Mouse (Mus musculus) CH12.LX (cell line): ENCODE data around the gene Rgs19. TPM values are rescaled to one million over a fixed set of nuclear protein-coding genes. Genes with fewer than 3 reads are reported as not detected.

ENCODE experiments used
- DNase-seq: peaks from one replicate; pipeline ENCODE4 v3.0.0-alpha.2; 2013; ENCODE audit errors: extremely low read depth
- H3K27ac ChIP-seq: 2 replicates; pipeline ENCODE4 v1.5.1; 2012; ENCODE audit warnings: low read depth, mild to moderate bottlenecking, control low read depth, moderate library complexity; ENCODE audit not compliant: insufficient read depth
- H3K27me3 ChIP-seq: replicated peaks from 2 replicates; pipeline ENCODE3; 2012; ENCODE audit warnings: inconsistent platforms
- H3K36me3 ChIP-seq, 2 experiments: replicated peaks in 1 of 2; 2 replicates each; pipeline versions ENCODE3 to v1.6.1; 2012; ENCODE audit warnings: inconsistent platforms in 1 of 2, low read length in 1 of 2, mild to moderate bottlenecking in 1 of 2, mixed read lengths in 1 of 2, moderate library complexity in 1 of 2; ENCODE audit not compliant: control insufficient read depth in 1 of 2, insufficient read depth in 1 of 2
- H3K4me1 ChIP-seq, 2 experiments: 2 replicates each; pipeline ENCODE4 v1.6.1; 2012; ENCODE audit warnings: inconsistent platforms in 1 of 2, moderate library complexity in 1 of 2; ENCODE audit not compliant: insufficient read depth in 2 of 2, control insufficient read depth in 1 of 2
- H3K4me2 ChIP-seq: 2 replicates; pipeline ENCODE4 v1.6.1; 2012; ENCODE audit warnings: low read depth, mild to moderate bottlenecking, control low read depth; ENCODE audit not compliant: poor library complexity, insufficient read depth, severe bottlenecking
- H3K4me3 ChIP-seq, 3 experiments: fragments of 150-350 bp in 1 of 3; sonication (generic) in 1 of 3; replicated peaks in 1 of 3; 2 replicates each; pipeline versions ENCODE3 to v1.5.1; 2011 to 2012; ENCODE audit warnings: low read depth in 2 of 3, low read length in 2 of 3, mild to moderate bottlenecking in 2 of 3, moderate library complexity in 2 of 3, control low read depth in 1 of 3, improper control_type of control experiment in 1 of 3, inconsistent platforms in 1 of 3, mixed read lengths in 1 of 3; ENCODE audit not compliant: poor library complexity in 1 of 3
- H3K79me2 ChIP-seq: replicated peaks from 2 replicates; pipeline ENCODE4 v1.6.1; 2012; ENCODE audit warnings: mild to moderate bottlenecking, moderate library complexity; ENCODE audit not compliant: control insufficient read depth, poor library complexity, insufficient read depth, severe bottlenecking; ENCODE audit errors: extremely low read depth
- H3K9ac ChIP-seq: 2 replicates; pipeline ENCODE4 v1.6.1; 2012; ENCODE audit warnings: low read depth, mild to moderate bottlenecking, control low read depth, moderate library complexity; ENCODE audit not compliant: insufficient read depth
- H3K9me3 ChIP-seq: replicated peaks from 2 replicates; pipeline ENCODE3; 2012; ENCODE audit warnings: low read length, inconsistent platforms, mixed read lengths
- BHLHE40 ChIP-seq: IDR thresholded peaks from 2 replicates; pipeline ENCODE4 v1.6.1; 2011; ENCODE audit warnings: mild to moderate bottlenecking, low read depth, low read length, improper control_type of control experiment
- CTCF ChIP-seq, 2 experiments: IDR thresholded peaks in 1 of 2; conservative IDR thresholded peaks in 1 of 2; 2 replicates each; pipeline ENCODE4 v1.5.1; 2011 to 2012; ENCODE audit warnings: low read depth in 2 of 2, low read length in 2 of 2, improper control_type of control experiment in 1 of 2, inconsistent platforms in 1 of 2, mild to moderate bottlenecking in 1 of 2, moderate library complexity in 1 of 2
- ELF1 ChIP-seq: IDR thresholded peaks from 2 replicates; pipeline ENCODE4 v1.6.1; 2014; ENCODE audit warnings: low read depth, mild to moderate bottlenecking, inconsistent platforms, low read length, improper control_type of control experiment
- HCFC1 ChIP-seq: IDR thresholded peaks from 2 replicates; pipeline ENCODE4 v1.6.1; 2012; ENCODE audit warnings: low read depth, mild to moderate bottlenecking, inconsistent platforms, low read length, improper control_type of control experiment
- KAT2A ChIP-seq: IDR thresholded peaks from 2 replicates; pipeline ENCODE4 v1.6.1; 2012; ENCODE audit warnings: low read length, improper control_type of control experiment, inconsistent platforms; ENCODE audit not compliant: insufficient replicate concordance
- MXI1 ChIP-seq: IDR thresholded peaks from 2 replicates; pipeline ENCODE4 v1.6.1; 2011; ENCODE audit warnings: mild to moderate bottlenecking, low read depth, low read length, improper control_type of control experiment
- POLR2A ChIP-seq: IDR thresholded peaks from 2 replicates; pipeline ENCODE4 v1.6.1; 2011; ENCODE audit warnings: low read depth, mild to moderate bottlenecking, improper control_type of control experiment, low read length
- POLR2AphosphoS2 ChIP-seq: IDR thresholded peaks from 2 replicates; pipeline ENCODE4 v1.6.1; 2011; ENCODE audit warnings: low read depth, low read length, improper control_type of control experiment
- RAD21 ChIP-seq: IDR thresholded peaks from 2 replicates; pipeline ENCODE4 v1.6.1; 2011; ENCODE audit warnings: low read depth, mild to moderate bottlenecking, low read length, improper control_type of control experiment, moderate library complexity
- SMC3 ChIP-seq: IDR thresholded peaks from 2 replicates; pipeline ENCODE4 v1.6.1; 2011; ENCODE audit warnings: low read depth, low read length, improper control_type of control experiment
- ZNF384 ChIP-seq: IDR thresholded peaks from 2 replicates; pipeline ENCODE4 v1.6.1; 2012; ENCODE audit warnings: low read depth, low read length, improper control_type of control experiment, inconsistent platforms
- dilution Hi-C: fragments of 300-500 bp; cut with MboI; formaldehyde crosslinking; loops from 2 replicates; pipeline ENCODE4 v1.14.3; 2020; ENCODE audit warnings: low sequenced_read_pairs; ENCODE audit not compliant: extremely low pct_unique_long_range_greater_than_20kb, extremely low pct_ligation_motif_present
- in situ Hi-C: fragments of 300-500 bp; cut with MboI; formaldehyde crosslinking; loops from 3 replicates; pipeline ENCODE4 v1.14.3; 2019; ENCODE audit warnings: low sequenced_read_pairs, low pct_ligation_motif_present, low pct_unique_long_range_greater_than_20kb, mixed read lengths
- polyA plus RNA-seq: library from polyadenylated mRNA; unstranded; fragments of >175 nt; gene quantifications from 2 replicates; pipeline ENCODE4 v1.2.1, GENCODE M21; 2012; ENCODE audit warnings: low read depth; ENCODE audit not compliant: insufficient read length
- total RNA-seq, 2 experiments: library from RNA; depleted of rRNA; stranded (reverse); fragments of 300-350 nt in 1 of 2; fragments of >200 nt in 1 of 2; gene quantifications; 2 replicates each; pipeline ENCODE4 v1.2.3; 2012 to 2014

Gene Rgs19
- total and polyA plus RNA-seq, 3 experiments = 50.2 to 159 (median 67.0) TPM

DNA sequence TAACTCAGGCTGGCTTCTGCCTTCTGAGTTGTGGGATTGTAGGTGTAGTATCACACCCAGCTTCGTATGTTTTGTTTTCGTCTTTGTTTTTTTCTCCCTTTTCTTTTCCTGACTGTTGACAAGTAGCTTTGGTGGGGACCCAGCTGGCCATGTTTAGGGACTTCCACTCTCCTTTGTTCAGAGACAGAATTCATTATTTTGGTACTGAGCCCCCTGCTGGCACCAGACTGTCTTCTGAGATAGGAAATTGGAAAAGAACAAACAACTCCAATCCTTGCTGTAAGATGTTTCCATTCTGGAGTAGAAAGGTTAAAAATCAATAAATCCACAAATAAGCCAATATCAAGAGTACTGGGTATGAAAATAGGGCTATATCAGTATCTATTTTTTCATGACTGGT, 17.4 kb downstream of the Rgs19 start:
- H3K4me2 ChIP-seq = no peak overlapping the region
- dilution Hi-C loops = no loop called here
- H3K9ac ChIP-seq = no peak overlapping the region
- H3K4me1 ChIP-seq = peaks cover 19 to 34% of the 10 kb centered on the region in 2 experiments
- no peaks in the 10 kb centered on the region for H3K36me3 ChIP-seq
- in situ Hi-C loops = loop anchor here (5.0 kb wide), 1 partner anchor 34 kb away; no protein-coding TSS in a partner anchor
- DNase-seq = no peak
- H3K27me3 ChIP-seq = peaks cover 9% of the 10 kb centered on the region
- H3K4me3 ChIP-seq = no peak overlapping the region
- TF ChIP-seq POLR2AphosphoS2 (no peak), RAD21 (peak; percentile 9), ZNF384 (no peak), SMC3 (peak; percentile 47), HCFC1 (no peak), CTCF (conservative IDR thresholded peaks at IDR 0.05 in 1 of 2, IDR thresholded peaks at IDR 0.05 in 1 of 2; ENCODE audit: low read depth in 2 of 2, low read length in 2 of 2) (peak in 1 of 2 experiments; percentile 65; a peak in 2 of 4 replicates)
- TF ChIP-seq, all 38 proteins: peak for 3
- H3K9me3 ChIP-seq = no peaks in the 10 kb centered on the region
- no peak overlapping the region for H3K27ac ChIP-seq
- H3K79me2 ChIP-seq = no peaks in the 10 kb centered on the region

DNA sequence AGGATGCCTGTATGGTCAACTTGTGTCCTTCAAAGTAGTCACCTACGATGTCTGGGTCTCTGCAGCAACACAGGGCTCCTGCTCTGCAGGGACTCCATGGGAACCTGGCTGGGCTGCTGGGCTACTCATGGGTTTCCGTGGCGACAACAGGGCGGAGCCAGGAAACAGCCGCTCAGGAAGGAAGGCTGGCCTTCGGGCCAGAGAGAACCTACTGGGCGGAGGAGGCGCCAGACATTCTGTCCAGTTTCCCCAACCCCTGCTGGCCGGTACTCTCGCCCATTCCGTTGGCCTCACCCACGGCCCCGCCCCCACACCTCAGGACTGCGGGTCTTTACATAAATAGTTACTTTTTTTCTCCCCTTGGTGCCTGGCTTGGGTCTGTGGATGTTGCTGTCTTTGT, 18.3 kb downstream of the Rgs19 start:
- Histone ChIP-seq H3K4me1 (peaks cover 12 to 24% of the 10 kb centered on the region in 2 experiments; a peak in 3 of 4 replicates), H3K4me2 (peak overlapping the region; percentile 45), H3K79me2 (no peaks in the 10 kb centered on the region), H3K9me3 (peaks cover 7% of the 10 kb centered on the region), H3K27ac (no peak overlapping the region), H3K27me3 (peaks cover 9% of the 10 kb centered on the region), H3K36me3 (no peaks in the 10 kb centered on the region), H3K4me3 (no peak overlapping the region), H3K9ac (no peak overlapping the region)
- dilution Hi-C loops = no loop called here
- TF ChIP-seq MXI1 (no peak), BHLHE40 (no peak), POLR2A (0 out of 2 replicates have a peak, but pooled peaks have one; percentile 22), ELF1 (0 out of 2 replicates have a peak, but pooled peaks have one; percentile 43)
- no peak for DNase-seq
- in situ Hi-C loops = loop anchor here (5.0 kb wide), 1 partner anchor 33 kb away; no protein-coding TSS in a partner anchor

DNA sequence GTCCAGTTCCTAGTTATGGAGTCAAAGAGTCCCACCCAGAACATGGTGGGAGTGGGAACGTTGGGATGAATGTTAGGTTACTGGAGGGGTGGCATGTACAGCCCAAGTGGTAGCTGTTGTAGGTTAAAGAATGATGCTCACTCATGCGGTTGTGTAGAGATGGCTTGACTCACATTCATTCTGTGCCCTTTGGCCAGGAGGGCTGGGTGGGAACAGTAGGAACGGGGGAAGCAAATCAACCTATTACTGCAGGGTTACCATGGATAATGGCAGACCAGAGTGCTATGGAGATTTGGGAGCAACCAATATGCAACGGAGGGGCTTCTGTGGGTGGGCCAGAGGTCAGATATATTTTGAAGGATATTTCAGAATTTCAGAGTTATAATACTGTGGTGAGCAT, 18.8 kb downstream of the Rgs19 start:
- no peak for DNase-seq
- no peak for TF ChIP-seq KAT2A
- no peak for TF ChIP-seq ELF1
- TF ChIP-seq ZNF384 = no peak
- TF ChIP-seq, all 38 proteins: peak for 0
- Histone ChIP-seq H3K36me3 (no peaks in the 10 kb centered on the region), H3K79me2 (no peaks in the 10 kb centered on the region), H3K27me3 (peaks cover 9% of the 10 kb centered on the region), H3K27ac (no peak overlapping the region), H3K9ac (no peak overlapping the region), H3K4me1 (peaks cover 12 to 24% of the 10 kb centered on the region in 2 experiments; a peak in 3 of 4 replicates), H3K4me2 (no peak overlapping the region), H3K4me3 (no peak overlapping the region), H3K9me3 (peaks cover 7% of the 10 kb centered on the region)
- in situ Hi-C loops (loop anchor here (5.0 kb wide), 1 partner anchor 33 kb away; no protein-coding TSS in a partner anchor), dilution Hi-C loops (no loop called here)
